Mouse (Mus musculus) embryonic facial prominence, embryonic 14.5 days (tissue): ENCODE data around the gene Rtn4rl1. TPM values are rescaled to one million over a fixed set of nuclear protein-coding genes. Genes with fewer than 3 reads are reported as not detected.

Source experiments
- ATAC-seq: fragments of 200-750 bp; cut with Nextera tagmentation; 2 replicates; pipeline ENCODE4 v1.8.0; 2017; ENCODE audit warnings: low read depth, moderate number of reproducible peaks, moderate TSS enrichment
- DNase-seq: peaks from one replicate; pipeline ENCODE4 v3.0.0-alpha.2; 2015; ENCODE audit warnings: low spot score
- H3K27ac ChIP-seq: fragments of 300-500 bp; sonication (generic); replicated peaks from 2 replicates; pipeline ENCODE4 v1.5.1; 2014; ENCODE audit warnings: low read depth, mild to moderate bottlenecking, low read length, moderate library complexity
- H3K27me3 ChIP-seq: fragments of 300-500 bp; sonication (generic); replicated peaks from 2 replicates; pipeline ENCODE4 v1.6.1; 2014; ENCODE audit warnings: low read length; ENCODE audit not compliant: control insufficient read depth, insufficient read depth
- H3K36me3 ChIP-seq: fragments of 300-500 bp; sonication (generic); 2 replicates; pipeline ENCODE4 v1.6.1; 2014; ENCODE audit warnings: low read length, mixed read lengths; ENCODE audit not compliant: control insufficient read depth, insufficient read depth
- H3K4me1 ChIP-seq: fragments of 300-500 bp; sonication (generic); 2 replicates; pipeline ENCODE4 v1.6.1; 2014; ENCODE audit warnings: antibody characterized with exemption, low read length; ENCODE audit not compliant: control insufficient read depth, insufficient read depth
- H3K4me2 ChIP-seq: fragments of 300-500 bp; sonication (generic); 2 replicates; pipeline ENCODE4 v1.6.1; 2014; ENCODE audit warnings: low read depth, mild to moderate bottlenecking, low read length, moderate library complexity, mixed read lengths
- H3K4me3 ChIP-seq: fragments of 300-500 bp; sonication (generic); 2 replicates; pipeline ENCODE4 v1.5.1; 2014; ENCODE audit warnings: low read depth, mild to moderate bottlenecking, low read length
- H3K9ac ChIP-seq: fragments of 300-500 bp; sonication (generic); 2 replicates; pipeline ENCODE4 v1.6.1; 2014; ENCODE audit warnings: low read depth, mild to moderate bottlenecking, low read length, moderate library complexity, mixed read lengths
- H3K9me3 ChIP-seq: fragments of 300-500 bp; sonication (generic); 2 replicates; pipeline ENCODE4 v1.6.1; 2016; ENCODE audit warnings: low read length; ENCODE audit not compliant: control insufficient read depth
- WGBS: fragments of 180-500 bp; shearing (Covaris S2); extraction: QIAGEN DNeasy Blood & Tissue Kit; methylation state at CpG from one replicate; pipeline ENCODE4 v1.1.7; 2014; 5-methylcytosine and 5-hydroxymethylcytosine counted together
- polyA plus RNA-seq: library from polyadenylated mRNA; unstranded; fragments of >200 nt; fragmentation: Nextera tagmentation; extraction: Ambion mirVana; gene quantifications from 2 replicates; pipeline ENCODE4 v1.2.1, GENCODE M21; 2014

Rtn4rl1 gene
- polyA plus RNA-seq, 1 experiment from 2014 or later = 4.9 TPM

DNA sequence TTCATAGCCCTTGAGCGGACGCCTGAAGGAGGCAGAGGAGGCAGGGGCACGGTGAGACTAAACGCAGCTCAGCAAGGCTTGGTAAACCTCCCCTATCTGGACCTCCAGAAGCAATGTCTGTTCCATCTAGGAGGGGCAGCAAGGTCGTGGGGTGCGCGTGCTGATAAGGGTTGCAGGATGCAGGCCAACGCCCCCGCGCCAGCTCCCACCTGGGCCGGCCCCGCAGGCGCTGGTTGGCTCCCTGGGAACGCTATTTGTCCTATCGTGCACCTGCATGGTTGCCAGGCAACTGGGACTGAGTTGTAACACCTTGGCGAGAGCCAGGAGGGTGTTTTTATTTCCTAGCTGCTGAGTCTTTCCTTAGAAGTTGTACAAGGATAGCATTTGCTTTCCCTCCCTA is 41.2 kb downstream of the Rtn4rl1 start:
- peaks cover 21% of the 10 kb centered on the region for H3K27me3 ChIP-seq
- H3K4me2 ChIP-seq = no peak overlapping the region
- H3K9ac ChIP-seq = no peak overlapping the region
- H3K36me3 ChIP-seq = no peaks in the 10 kb centered on the region
- DNase-seq = peak; percentile 50
- WGBS = 16% methylated on average over 16 of the region's 16 CpGs
- peaks cover 7% of the 10 kb centered on the region for H3K4me1 ChIP-seq
- ATAC-seq = 0 out of 2 replicates have a peak, but pooled peaks have one; percentile 47
- no peak overlapping the region for H3K27ac ChIP-seq
- H3K4me3 ChIP-seq = no peak overlapping the region
- H3K9me3 ChIP-seq = no peaks in the 10 kb centered on the region

DNA sequence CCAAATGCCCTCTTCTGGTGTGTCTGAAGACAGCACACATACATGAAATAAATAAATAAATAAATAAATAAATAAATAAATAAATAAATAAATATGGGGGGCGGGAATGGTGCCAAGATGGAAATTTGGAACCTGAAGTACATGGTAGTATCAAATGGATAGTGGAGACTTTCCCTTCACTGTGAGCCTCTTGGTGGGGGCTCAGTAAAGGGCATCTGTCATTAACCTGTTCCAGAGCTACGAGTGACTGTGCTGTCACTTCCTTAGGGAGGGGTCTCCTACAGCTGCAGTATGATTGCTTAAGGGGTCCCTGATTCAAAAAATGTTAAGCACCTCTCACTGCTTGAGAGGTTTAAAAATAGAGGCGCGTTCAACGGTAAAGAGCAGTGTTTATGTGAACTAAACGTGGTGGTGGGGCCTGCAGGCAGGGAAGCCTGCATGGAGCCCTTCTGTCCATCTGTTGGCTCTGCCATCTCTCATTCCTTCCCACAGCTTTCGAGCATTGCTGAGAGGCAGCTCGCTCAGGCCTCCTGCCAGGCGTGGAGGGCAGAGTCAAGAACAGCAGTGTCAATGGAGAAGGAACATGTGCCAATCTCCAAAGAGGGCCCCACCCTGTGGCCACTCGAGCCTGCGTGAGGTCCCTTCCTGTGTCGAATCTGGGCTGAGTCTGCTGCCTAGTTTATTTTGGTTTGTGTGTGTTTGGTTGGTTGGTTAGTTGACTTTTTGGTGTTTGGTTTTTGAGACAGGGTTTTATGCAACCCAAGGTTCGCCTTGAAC is 46.8 kb downstream of the Rtn4rl1 start:
- ATAC-seq (no peak), DNase-seq (peak; percentile 35)
- Histone ChIP-seq H3K27ac (no peak overlapping the region), H3K27me3 (peaks cover 5% of the 10 kb centered on the region), H3K4me3 (no peak overlapping the region), H3K36me3 (no peaks in the 10 kb centered on the region), H3K9ac (no peak overlapping the region), H3K4me2 (no peak overlapping the region), H3K4me1 (0 out of 2 replicates have a peak, but pooled peaks cover 6% of the 10 kb centered on the region), H3K9me3 (no peaks in the 10 kb centered on the region)
- WGBS = 81% methylated on average over 13 of the region's 13 CpGs

DNA sequence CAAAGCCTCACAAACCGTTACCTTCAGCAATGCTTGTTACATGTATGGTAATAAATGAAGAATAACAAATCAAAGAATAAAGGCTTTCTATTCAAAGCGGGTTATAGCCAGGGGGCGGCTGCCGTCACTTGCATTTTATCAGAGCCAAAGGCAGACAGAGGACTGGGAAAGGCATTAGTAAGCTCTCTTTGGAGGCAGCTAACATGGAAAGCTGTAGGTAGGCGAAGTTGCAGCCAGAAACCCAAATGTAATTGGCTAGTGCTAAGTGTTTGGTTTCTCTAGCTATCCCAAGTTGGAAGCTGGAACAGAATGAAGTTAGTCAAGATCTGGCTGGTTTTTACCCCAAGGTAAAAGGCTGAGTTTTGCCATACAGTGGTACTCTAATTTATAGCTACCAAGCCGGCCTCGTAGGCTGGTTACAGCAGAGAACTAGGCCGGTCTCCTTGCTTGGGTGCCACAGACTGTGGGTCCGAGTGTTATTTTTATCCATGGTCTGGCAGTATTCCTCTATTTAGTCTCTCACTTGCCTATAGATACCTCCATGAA is 49.2 kb downstream of the Rtn4rl1 start:
- Histone ChIP-seq H3K9me3 (no peaks in the 10 kb centered on the region), H3K4me1 (0 out of 2 replicates have a peak, but pooled peaks cover 12% of the 10 kb centered on the region), H3K4me3 (no peak overlapping the region), H3K27me3 (no peaks in the 10 kb centered on the region), H3K27ac (no peak overlapping the region), H3K9ac (no peak overlapping the region), H3K4me2 (no peak overlapping the region), H3K36me3 (no peaks in the 10 kb centered on the region)
- ATAC-seq (no peak), DNase-seq (no peak)
- WGBS = 79% methylated on average over 9 of the region's 9 CpGs

DNA sequence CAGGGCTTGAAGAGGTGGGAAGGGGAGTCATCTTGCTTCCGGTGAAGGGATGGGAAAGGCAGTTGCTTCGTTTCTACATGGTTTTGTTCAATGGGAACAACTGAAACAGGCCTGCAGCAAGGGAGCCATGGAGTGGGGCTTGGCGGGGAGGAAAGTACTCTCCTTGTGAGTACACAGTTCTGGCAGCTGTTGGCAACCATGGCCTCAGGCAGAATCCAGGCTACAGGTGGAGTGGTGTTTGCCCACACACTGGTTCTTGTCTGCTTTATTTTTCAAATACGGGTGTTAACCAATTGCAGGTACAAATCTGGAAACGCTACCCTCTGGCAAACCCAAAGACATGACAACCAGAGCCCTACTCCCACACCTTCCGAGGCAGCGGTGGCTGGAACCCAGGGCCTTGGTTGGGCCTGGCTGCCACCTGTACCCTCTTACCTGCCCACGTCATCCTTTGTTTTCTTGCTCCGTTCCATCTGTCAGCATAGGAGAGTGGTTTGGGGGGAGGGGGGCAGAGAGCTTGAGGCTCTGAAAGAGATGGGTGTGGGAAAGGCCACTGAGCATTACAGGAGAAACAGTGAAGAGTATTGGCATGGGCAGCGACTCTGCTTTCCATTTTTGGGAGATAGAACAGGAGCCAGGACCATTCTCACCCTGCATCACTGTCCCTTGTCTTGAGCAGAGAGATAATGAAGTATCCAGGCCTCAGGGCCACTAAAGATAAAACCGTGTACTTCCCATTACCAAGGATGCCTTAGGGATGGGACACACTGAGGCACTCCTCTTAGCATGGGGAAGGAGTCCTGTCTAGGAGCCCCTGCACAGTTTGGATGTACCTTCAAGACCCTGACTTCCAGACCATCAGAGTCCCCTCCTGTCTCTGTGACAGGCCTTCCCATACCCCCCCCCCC is 51.0 kb downstream of the Rtn4rl1 start:
- 73% methylated on average over 11 of the region's 11 CpGs for WGBS
- no peak overlapping the region for H3K27ac ChIP-seq
- peaks cover 17% of the 10 kb centered on the region; the same call in 1 of the 2 replicates for H3K4me1 ChIP-seq
- no peaks in the 10 kb centered on the region for H3K9me3 ChIP-seq
- no peaks in the 10 kb centered on the region for H3K36me3 ChIP-seq
- DNase-seq = no peak
- H3K4me3 ChIP-seq = no peak overlapping the region
- no peak overlapping the region for H3K4me2 ChIP-seq
- ATAC-seq = no peak
- no peaks in the 10 kb centered on the region for H3K27me3 ChIP-seq
- no peak overlapping the region for H3K9ac ChIP-seq

DNA sequence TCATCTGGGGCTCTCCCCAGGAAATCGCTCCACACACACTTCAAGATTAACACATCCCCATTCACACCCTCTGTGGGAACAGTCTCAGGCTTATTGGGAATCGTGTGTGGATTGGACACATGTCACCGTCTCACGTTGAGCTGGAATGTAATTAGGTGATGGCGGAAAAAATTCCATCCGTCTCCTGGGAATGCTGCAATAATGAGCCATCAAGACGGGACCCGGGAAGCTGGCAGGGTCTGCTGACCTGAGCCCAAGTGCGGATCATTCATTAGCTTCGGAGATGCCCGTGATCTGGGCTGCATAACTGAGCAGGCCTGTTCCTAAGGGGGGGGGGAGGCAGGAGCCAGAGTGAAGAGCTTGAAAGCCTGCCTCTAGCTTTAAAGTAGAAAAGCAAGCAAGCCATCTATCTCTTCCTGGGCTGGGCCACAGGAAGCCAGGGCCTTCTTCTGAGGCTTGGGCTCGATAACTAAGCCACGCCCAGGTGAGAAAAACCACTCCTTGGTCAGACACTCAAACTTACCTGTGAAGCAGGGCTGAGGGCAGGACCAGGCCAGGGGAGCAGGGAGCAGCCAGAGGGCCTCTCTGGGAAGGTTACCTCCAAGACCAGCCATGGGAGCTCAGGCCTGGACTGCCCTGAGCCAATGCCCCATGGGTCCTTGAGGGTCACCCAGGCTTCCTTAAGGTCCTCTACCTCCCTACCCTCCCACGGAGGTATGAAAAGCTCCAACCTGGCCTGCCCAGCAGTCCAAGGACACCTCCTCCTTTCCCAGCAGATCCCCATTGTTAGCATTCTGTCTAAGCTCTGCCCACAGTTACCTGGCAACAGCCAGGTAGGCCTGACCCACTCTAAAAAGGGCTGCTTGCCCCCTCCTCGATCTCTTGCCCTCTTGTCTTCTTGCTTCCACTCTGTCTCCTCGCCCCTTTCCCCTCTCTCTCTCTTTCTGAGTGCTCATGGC is 52.1 kb downstream of the Rtn4rl1 start:
- 53% methylated on average over 16 of the region's 16 CpGs for WGBS
- Histone ChIP-seq H3K36me3 (no peaks in the 10 kb centered on the region), H3K4me3 (no peak overlapping the region), H3K4me1 (peaks cover 17% of the 10 kb centered on the region; the same call in 1 of the 2 replicates), H3K9me3 (no peaks in the 10 kb centered on the region), H3K27ac (no peak overlapping the region), H3K27me3 (no peaks in the 10 kb centered on the region), H3K4me2 (no peak overlapping the region), H3K9ac (no peak overlapping the region)
- ATAC-seq (no peak), DNase-seq (no peak)

DNA sequence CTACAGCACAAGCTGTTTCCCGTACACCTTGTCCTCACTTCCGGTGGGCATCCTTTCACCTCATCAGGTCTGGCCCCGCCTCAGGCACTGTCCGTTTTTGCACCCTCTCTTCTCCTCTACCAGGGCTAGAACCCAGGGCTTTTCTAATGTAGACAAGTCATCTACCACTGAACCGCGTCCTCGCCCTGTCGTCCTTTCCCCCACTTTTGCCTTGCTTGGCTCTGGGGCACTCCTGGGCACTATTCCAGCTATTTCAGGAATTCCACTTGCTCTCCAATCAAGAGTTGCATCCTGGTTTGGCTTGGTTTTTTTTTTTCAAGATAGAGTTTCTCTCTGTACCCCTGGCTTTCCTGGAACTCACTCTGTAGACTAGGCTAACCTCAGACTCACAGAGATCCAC is 53.0 kb downstream of the Rtn4rl1 start:
- ATAC-seq = no peak

DNA sequence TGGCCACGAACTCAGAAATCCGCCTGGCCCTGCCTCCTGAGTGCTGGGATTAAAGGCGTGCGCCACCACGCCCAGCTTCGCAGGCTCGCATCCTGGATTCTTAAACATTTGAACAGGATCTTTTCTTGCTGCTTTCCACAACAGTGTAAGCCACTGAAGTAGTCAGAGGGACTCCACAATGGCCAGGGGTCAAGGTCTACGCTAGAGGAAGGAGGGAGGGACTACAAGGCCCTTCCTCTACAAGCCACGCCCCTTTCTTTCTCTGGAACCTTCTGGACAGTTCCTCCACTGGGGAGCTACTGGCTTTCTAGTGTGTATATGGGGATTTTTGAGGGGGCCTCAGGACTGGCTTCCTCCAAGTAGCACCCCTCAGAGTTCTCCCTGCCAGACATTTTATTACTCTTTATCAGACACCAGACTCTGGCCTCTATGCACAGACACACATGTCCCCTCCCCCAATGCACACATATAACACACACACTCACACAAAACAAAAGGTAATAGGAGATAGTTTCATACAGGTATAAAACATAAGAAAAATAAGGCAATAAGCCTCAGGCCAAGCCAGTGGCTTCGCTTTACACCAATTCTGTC is 53.7 kb downstream of the Rtn4rl1 start:
- Histone ChIP-seq H3K27ac (no peak overlapping the region), H3K4me1 (peaks cover 17% of the 10 kb centered on the region; the same call in 1 of the 2 replicates), H3K27me3 (no peaks in the 10 kb centered on the region), H3K4me3 (no peak overlapping the region), H3K36me3 (no peaks in the 10 kb centered on the region), H3K9ac (no peak overlapping the region), H3K9me3 (no peaks in the 10 kb centered on the region), H3K4me2 (no peak overlapping the region)
- WGBS = 90% methylated on average over 10 of the region's 10 CpGs
- no peak for DNase-seq
- ATAC-seq = no peak

More for the DNA sequence above, 53.0 kb downstream of the Rtn4rl1 start:
- 77% methylated on average over 8 of the region's 8 CpGs for WGBS
- Histone ChIP-seq H3K9ac (no peak overlapping the region), H3K36me3 (no peaks in the 10 kb centered on the region), H3K4me2 (no peak overlapping the region), H3K27me3 (no peaks in the 10 kb centered on the region), H3K27ac (no peak overlapping the region), H3K4me3 (no peak overlapping the region), H3K9me3 (no peaks in the 10 kb centered on the region), H3K4me1 (peaks cover 17% of the 10 kb centered on the region; the same call in 1 of the 2 replicates)
- DNase-seq = peak; percentile 65
